Mouse (Mus musculus): ENCODE results near the gene Snx30.

The Snx30 gene

GRCm38 (mm10) chr4:59877025-59877424 lies 71.4 kb downstream of the Snx30 start:
- DNase-seq: no peak

- DNase-seq: no peak
Observed at GRCm38 (mm10) chr4:59878595-59878994, 73.0 kb downstream of the Snx30 start.

- DNase-seq: no peak
Observed at GRCm38 (mm10) chr4:59879444-59879843, 73.8 kb downstream of the Snx30 start.

DNA sequence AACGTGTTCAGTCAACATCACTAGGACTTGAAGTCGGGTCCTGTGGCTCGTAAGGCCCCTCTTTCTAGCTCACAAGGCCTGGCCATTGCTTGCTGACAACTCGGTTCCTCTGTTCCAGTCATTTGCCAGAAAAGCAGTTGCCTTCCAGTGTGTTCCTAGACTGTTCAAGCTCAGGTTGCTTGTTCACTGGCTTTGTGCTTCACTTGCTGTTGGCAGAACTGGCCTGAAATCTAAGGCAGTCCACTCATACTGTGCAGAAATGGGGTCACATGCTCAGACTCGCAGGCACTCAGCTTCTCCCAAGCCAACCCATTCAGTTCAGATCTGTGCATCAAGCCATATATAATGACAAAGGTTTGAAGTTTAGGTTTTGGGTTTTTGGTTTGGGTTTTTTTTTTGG lies 75.1 kb downstream of the Snx30 start:
- peak; percentile 51 to 67 for DNase-seq

DNA sequence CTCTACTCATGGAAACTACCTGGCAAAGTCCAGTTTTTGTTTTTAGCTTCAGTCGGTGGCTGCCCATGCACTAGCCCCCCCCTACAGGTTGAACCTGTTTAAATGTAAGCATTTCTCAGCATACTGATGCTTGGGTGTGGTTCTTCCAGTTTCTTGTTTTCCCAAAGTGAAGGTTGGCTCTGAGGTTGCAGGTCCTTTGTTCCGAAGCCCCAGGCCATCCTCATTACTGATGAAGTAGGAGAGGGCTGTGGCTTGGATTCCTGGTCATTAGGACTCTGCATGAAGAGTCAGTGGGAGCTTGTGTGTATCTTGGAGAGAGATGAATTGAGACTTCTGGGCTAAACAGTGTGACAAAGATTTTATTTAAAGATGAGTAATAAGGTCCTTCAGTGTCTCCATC lies 75.6 kb downstream of the Snx30 start:
- no peak for DNase-seq

DNA sequence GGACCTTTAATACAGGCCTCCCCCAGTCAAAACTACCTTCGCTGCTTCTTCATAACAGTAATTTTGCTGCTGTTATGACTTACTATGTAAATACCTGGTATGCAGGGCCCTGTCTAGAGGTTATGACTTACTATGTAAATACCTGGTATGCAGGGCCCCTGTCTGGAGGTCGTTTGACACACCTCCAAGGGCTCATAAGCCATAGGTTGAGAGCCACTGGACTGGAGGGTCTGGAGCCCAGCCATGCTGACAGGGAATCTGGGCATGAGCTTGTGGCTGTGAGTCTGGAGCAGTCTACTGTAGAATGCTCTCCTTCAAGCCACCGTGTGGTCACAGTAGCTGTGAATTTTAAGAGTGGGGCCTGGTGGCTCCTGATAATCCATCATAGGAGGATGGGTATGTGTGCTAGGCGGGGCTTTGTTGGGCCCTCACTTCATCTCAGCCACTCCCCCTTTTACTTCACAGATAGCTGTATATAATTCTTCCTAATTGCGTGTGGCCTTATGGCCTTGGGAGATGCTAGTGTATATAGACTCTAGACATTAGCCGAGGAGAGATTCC lies 78.6 kb downstream of the Snx30 start:
- DNase-seq: no peak

DNA sequence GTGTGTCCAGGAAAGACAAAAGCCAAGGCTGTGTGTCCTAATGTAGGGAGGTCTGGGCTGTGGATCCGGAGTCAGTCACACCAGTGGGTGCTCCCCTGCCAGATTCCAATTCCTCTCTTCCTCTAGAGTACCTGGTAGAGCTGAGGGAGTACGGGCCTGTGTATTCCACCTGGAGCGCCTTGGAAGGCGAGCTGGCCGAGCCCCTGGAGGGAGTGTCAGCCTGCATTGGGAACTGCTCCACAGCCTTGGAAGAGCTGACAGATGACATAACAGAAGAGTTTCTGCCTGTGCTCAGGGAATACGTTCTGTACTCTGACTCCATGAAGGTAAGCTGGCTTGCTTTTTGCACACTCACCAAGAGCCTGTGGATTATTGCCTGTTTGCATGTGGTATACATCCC lies 80.6 kb downstream of the Snx30 start:
- DNase-seq: peak in 1 of 2 experiments; percentile 34

GRCm38 (mm10) chr4:59887011-59887410 lies 81.4 kb downstream of the Snx30 start:
- DNase-seq: no peak

- no peak for DNase-seq
Observed at GRCm38 (mm10) chr4:59888014-59888413, 82.4 kb downstream of the Snx30 start.

DNA sequence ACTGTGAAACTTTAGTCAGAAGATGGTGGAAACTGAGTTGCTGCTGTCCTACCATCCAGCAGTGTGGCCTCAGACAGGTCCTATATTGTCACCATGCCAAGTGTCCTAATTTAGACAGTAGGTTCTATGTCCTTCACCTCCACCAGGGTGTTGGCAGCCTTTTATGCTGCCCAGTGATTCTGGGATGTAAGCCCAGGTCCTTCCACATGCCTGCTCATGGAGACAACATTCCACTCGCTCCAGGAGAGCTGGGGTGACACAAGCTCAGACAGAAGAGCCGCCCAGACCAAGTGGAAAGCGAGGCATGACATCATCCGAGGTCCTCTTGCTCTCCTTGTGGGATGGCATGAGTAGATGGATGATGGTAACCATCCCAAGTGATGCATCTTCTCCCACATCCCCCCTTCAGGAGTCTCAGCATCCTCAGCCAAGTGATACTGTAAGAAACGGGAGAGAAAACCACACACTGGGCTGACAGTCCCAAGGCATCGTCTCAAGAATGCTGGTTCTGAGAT lies 84.5 kb downstream of the Snx30 start:
- peak; percentile 75 to 83 for DNase-seq

DNA sequence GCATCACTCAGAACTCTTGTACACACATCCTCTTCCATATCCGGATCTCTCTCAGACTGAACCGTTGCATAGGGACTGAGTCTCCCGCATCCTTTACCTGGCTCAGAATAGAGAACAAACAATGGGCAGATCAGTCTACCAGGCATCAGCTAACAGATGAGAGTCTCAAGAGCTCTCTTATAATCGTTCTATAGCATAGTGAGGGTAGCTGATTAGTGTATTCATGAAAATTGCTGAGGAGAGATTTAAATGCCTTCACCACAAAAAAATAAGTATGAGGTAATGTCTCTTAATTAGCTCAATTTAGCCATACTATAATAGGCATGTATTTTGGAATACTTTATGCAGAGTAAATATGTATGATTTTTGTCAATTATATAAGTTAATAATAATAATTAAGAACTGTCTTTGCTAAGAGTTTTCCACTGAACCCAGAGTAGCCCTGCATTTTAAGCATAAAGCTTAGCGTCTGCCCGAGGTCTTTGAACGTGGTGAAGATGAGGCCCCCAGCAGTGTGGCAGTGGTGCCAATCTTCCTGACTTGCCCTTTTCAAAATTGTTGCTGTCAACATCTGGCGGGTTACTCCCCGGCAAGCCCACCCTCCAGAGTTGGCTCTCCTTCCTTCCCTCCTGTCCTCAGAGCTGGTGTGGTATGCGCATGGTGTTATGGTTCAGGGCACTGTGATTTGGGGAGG lies 86.2 kb downstream of the Snx30 start:
- no peak for DNase-seq

- DNase-seq: no peak
Observed at GRCm38 (mm10) chr4:59892731-59893130, 87.1 kb downstream of the Snx30 start.

GRCm38 (mm10) chr4:59894415-59894814 lies 88.8 kb downstream of the Snx30 start:
- no peak for DNase-seq

- DNase-seq: no peak
Observed at GRCm38 (mm10) chr4:59894977-59895575, 89.4 kb downstream of the Snx30 start.

GRCm38 (mm10) chr4:59896000-59896399 lies 90.4 kb downstream of the Snx30 start:
- DNase-seq: no peak

DNA sequence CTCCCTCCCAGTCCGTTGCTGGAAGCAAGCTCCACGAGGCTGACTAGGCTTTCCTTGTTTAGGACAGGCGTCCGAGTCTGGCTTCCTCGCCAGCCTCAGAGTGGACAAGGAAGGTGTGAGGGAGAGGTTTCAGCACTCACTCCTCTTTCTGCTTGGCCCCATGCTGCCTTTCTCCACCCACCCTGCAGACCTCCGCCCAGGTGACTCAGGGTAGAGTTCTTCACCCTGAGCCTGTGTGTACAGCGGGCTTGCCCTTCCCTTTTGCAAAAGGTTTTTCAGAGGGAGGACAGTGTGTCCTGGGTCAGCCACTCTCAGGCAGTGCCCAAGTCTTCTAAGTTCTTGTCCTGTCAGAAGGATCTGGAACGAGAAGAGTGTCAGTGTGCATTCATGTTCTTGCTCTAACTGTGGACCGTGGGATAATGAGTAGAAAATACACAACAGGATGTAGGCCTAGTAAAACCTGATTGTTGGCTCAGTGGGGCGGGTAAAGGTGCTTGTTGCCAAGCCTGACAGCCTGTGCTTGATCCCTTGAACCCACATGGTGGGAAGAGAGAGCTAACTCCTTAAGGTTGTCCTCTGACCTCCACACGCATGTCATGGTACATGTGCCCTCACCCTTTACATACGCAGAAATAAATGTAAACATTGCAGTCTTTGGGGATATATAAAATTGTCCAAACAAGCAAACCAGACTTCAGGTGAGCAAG lies 92.3 kb downstream of the Snx30 start:
- peak in 1 of 2 experiments; percentile 1 for DNase-seq

DNA sequence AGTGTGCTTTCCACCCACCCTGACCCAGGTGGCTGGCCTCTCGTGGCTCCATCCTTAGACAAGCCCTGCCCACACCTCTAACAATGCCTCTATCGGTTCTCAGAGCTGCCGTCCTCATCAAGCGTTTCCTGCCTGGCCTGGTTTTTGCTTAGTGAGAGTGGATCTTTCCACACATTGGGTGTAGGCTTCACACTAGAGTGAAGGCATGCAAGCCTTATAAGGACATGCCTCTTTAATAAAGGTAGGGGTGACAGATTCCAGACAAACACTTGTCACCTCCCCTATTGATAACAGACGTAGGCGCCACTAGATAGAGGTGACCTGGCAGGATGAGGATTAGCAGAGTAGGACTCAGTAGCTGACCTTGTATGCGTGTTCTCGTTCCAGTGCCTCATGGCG lies 92.9 kb downstream of the Snx30 start:
- DNase-seq: peak in 1 of 2 experiments; percentile 1

DNA sequence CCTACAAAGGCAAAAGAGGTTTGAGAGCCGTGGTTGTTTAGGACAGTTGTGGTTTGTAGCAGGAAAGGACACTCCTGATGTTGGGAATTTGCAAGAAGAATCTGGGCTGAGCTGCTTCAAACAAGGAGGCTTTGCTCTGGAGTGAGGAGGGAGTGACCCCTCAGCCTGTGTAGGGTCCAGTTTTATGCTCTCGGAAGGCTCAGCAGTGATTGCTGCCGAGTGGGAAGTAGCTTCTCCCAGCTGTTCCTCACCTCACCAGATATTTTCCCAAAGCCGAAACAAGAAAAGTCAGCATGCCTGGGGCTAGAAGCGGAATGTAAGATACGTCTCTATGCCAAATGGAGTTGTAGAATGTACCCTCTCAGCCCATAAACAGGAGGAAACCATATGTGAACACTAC lies 96.2 kb downstream of the Snx30 start:
- no peak for DNase-seq

DNA sequence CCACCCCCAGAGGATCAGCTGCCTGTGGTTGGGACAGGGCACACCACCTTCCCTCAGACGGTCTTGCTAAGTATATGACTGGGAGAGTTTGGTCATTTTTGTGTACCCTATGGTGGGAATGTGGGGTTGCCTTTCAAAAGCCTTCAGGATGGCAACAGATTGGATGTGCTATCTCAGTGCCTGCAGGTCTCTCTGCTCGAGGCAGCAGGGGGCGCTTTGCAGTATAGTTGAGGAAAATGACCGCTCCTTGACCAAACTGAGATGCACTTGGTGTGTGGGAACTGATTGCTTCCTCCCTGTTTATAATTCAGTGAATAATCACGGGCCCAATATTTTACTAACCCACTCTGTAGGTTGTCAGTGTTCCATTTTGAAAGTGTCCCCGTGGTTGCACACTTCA lies 96.9 kb downstream of the Snx30 start:
- peak in 1 of 2 experiments; percentile 29 for DNase-seq

- DNase-seq: no peak
Observed at GRCm38 (mm10) chr4:59907092-59907491, 101.5 kb downstream of the Snx30 start.

DNA sequence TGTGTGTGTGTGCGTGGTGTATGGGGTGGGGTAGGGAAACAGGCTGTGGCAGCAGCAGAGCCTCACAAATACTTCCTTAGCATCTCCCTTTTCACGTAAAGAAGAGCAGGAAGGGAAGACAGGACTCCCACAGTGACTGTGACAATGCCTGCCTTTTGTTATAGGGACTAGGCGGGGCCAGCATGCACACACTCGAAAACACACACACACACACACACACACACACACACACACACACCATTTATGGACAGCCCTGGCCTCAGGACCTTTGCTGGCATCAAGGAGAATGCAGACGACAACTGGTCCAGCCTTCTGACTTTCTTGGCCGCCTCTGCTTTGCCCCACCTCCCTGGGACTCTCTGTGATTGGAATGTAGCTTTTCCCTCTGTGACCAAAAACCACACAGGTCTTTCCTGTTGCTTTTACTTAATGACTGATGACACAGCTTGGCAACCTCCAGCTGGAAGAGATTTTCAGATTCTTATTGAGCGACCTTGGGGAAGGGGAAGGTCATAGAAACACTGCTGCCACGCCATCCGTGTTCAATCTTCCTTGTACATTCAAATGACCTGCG lies 102.1 kb downstream of the Snx30 start:
- no peak for DNase-seq

GRCm38 (mm10) chr4:59908785-59909184 lies 103.1 kb downstream of the Snx30 start:
- no peak for DNase-seq
